Mouse (Mus musculus): ENCODE results near the gene Fam229a.
"Not testable (repeated sequence)": the region's sequence is repeated elsewhere in the genome, so short reads cannot be mapped to it uniquely, and the experiment has no call there.

The Fam229a gene

DNA sequence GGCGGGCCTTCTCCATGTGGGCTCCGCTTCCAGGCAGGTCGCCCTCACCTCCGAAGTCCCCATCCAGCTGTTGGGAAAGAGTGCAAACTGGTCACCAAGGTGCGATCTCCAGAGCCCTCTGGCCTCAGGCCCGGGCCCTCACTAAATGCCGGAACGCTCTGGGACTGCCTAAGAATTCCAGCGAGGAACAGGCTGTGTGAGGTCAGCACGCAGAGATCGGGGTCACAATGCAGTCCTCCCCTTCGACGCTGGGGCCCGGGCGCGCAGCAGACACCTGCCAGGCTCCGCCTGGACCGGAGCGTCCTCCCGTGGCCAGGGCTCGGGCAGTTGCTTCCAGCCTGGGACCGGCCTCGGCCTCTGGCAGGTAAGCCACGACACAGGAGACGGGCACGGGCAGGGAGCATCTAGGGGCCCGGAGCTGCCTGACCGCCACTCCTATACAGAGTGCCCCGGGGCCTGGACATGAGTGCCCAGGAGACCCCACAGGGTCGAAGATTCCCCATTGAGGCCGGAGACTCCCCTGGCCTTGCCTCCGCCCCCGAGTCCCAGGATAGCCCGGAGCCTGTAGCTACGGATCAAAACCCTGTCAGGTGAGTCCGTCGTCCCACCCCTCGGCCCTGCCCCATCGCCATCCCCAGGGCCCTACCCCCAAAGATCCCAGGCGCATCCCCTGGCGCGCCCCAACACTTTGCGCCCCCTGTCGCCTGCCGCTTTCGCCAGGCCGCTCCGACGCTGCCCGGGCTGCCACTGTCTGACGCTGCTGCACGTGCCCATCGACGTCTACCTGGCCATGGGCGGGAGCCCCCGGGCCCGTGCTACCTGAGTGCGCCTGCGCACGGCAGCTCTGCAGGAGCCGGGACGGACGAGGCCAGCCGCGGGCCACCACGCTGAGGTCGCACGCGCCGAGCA lies at the start of gene Fam229a, which contains the start of gene Tssk3:
Gene Fam229a (plus strand): TSS at position 219 of the 909 bp plus-strand sequence.
Gene Tssk3 (minus strand): TSS at position 51 of the 909 bp plus-strand sequence.
- DNase-seq, result no peak

GRCm38 (mm10) chr4:129447360-129447759 lies 43.6 kb upstream of the Fam229a start:
- DNase-seq, result no peak

DNA sequence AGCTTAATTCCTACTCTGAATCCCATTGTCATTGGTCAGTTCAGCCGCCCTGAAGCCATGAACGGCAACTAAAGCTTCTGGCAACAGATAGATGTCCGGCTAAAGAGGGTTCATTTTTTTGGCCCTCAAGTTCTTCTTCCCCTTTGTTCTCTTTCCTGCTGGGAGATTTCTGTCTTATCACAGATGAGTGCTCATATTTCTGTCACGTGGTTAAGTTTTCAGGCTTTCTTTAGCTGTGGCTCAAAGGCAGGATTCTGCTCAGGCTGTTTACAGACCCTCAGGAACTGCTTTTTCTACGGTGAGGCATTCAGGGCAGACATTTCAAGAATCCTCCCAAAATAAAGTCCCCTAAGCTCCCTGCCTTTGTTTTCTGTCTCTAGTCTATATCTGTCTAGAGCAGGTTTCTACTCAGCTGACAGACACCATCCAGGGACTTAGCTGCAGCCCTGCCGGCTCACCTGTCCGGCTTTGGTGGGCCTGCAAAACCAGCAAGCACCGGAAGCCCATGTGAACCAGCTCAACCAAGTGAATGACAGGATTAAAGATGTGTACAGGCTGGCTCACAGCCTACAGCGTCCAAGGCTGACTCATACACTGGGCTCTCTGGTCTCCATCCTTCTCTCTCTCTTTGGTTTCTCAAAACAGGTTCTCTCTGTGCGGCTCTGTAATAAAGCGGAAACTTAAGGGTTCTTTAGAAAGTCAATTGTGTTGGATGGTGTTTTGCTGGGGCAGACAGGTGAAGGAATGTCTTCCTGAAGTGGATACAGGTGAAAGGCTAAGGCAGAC lies 43.0 kb upstream of the Fam229a start:
- no peak for DNase-seq

DNA sequence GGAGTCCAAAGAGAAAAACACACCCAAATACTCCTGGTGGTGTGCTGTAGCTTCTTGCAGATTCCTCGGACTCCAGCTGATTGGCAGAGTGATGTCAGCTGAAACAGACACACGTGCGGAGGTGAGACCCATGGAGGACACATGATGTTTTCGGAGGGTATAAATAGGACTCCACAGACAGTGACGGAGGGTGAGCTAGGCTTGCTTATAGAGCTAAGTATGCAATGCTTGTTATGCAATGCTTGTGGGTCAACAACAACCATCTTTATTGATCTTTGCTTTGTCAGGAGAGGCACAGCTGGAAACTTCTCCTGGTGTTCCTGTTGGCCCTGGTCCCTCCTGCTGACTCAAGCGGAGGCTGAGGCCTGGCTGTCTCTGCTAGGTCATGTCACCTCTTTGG lies 42.3 kb upstream of the Fam229a start:
- no peak for DNase-seq

GRCm38 (mm10) chr4:129450851-129451250 lies 40.1 kb upstream of the Fam229a start:
- DNase-seq, result no peak

DNA sequence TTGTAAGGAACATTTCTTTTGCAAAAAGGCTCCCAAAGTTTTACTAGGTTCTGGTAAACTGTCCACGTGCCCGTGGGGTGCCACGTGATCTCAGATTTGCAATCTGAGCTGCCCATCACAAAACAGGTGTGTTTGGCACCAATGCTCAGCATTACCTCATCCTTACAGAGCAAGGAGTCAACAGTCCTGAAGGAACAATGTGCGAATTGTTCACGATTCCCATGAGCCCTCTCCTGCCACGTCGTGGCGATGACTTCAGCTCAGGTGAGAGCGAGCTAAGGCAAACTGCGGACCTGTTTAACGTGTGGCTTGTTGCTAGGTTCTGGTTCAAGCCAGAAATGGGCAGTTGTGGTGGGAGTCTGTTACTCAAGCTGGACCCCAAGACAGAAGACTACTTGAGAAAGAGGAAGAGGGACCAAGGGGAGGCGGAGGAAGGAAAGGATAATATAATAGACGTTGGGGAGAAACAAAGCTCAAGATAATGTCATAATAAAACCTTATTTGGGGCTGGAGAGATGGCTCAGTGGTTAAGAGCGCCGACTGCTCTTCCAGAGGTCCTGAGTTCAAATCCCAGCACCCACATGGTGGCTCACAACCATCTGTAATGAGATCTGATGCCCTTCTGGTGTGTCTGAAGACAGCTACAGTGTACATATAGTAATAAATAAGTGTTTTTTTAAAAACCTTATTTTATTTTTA lies 39.4 kb upstream of the Fam229a start:
- no peak for DNase-seq

DNA sequence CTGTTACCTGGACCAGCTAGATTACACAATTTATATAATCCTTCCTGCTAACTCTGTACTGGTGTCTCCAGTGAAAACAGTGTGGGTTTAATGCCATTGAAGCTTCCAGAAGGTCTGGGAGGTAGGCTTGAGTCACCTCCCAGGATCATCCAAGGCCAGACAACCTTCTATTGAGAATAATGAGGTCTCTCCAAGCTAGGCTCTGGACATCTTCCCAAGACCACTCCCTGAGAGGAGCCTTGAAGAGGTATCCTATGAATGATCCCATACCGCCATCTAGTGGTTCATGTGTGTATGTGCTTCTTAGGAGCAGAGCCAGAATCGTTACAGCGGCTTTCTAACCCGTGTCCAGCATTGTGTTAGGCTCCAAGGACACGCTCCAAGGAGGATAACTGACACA lies 35.7 kb upstream of the Fam229a start:
- peak; percentile 60 for DNase-seq

DNA sequence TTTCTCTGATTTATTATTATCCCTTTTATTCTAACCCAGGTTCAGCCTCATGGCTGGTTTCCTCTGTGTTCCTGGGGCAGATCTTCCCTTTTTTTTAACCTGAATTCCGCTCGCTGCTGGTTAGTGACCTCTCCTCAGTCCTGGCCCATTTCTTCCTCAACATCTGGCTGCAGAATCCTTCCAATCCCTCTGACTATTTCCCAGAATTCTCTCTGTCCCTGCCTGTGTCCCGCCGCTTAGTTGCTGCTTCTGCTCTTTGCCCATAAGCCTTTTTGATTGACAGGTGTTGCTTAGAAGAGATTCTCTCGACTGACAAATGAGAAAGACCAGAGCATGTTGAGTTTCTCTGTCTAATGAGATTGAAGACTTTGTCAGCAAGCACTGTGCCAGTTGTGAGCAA lies 34.9 kb upstream of the Fam229a start:
- no peak for DNase-seq

DNA sequence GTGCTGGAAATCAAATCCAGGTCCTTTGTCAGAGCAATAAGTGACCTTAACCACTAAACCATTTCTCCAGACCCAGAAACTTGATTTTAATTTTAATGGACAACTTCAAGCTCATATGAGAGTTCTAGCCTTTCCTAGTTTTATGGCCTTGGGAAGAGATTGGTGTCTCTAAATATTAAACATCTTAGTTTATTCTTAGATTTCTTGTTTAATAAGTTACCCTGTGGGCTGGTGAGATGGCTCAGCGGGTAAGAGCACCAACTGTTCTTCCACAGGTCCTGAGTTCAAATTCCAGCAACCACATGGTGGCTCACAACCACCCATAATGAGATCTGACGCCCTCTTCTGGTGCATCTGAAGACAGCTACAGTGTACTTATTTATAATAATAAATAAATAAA lies 33.7 kb upstream of the Fam229a start:
- DNase-seq, result not testable (repeated sequence)

- no peak for DNase-seq
Observed at GRCm38 (mm10) chr4:129459726-129460125, 31.3 kb upstream of the Fam229a start.

DNA sequence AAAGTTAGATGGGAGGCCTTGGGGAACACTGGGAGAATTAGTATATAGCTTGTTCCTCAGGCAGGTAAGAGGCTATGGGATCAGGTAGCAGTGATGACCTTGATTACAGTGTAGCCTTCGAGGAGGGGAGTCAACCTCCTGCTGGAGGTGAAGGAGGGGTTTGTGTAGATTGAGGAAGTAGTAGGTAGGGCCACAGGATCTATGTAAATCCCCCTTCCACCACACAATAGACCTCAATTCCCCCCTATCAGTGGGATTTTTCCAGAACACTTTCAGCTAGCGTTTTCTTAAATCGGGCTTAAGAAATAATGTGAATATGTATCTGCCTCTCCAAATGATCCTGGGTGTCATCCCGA lies 30.2 kb upstream of the Fam229a start:
- DNase-seq, result no peak

DNA sequence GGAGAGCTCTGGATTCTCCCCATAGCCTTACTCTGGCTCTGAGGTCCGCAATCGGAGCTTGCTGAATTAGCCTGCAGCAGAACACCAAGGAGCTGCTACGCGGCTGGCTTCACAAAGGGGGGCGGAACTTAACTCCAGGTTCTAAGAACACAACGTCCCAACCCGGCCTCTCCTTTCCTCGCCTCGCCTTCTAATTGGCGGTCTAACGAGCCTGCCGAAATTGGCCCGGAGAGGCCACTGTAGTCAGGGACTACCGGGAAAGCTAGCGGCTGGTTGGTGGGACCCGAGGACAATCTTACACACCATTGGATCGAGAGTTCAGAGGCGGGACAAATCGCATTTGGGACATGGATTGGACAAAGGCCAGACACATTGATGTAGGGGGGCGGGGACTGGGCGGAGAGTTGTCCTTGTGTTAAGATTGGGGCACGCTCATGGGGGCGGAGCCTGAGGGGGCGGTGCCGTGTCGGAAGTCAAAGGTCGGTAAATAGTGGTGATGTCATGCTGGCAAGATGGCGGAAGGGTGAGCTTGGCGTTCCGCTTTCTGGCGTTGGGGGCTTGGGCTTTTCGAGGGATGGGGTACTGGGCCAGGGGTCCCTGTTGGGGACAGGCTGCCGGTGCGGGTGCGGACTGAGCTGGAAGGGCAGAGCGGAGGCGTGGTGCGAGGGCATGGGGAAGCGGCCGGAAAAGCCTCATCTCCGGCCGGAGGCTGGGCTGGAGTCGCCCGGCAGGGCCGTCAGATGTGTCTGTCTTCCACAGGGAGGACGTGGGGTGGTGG lies 29.6 kb upstream of the Fam229a start, which contains the start of gene Bsdc1:
Gene Bsdc1 (plus strand): TSS at position 399 of the 778 bp plus-strand sequence.
- peak; percentile 100 for DNase-seq

GRCm38 (mm10) chr4:129462118-129462517 lies 28.9 kb upstream of the Fam229a start:
- DNase-seq, result no peak

- DNase-seq, result no peak
Observed at GRCm38 (mm10) chr4:129463097-129464059, 27.6 kb upstream of the Fam229a start.

DNA sequence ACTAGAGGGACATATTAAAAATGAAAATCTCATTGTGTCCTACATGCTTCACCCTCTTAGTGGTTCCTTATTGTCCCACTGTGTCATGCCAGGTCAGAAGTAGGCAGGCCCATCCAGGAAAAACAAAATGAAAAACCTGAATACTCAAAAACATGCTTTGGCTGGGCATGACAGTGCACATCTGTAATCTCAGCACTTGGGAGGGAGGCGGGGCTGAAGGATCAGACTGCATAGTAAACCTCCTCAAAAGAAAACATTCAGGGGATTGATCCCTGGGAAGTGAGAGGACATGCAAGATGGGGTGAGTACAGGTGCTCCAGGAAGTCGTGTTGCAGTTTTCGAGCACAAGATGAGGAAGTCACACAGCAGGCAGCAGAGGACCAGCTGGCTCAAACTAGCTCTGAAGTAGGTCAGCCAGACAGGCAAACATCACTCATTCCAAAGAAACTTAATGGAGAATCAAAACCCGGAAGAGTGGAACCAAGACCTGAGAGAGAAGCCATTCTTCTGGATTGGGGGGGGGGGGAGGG lies 26.6 kb upstream of the Fam229a start:
- no peak for DNase-seq

DNA sequence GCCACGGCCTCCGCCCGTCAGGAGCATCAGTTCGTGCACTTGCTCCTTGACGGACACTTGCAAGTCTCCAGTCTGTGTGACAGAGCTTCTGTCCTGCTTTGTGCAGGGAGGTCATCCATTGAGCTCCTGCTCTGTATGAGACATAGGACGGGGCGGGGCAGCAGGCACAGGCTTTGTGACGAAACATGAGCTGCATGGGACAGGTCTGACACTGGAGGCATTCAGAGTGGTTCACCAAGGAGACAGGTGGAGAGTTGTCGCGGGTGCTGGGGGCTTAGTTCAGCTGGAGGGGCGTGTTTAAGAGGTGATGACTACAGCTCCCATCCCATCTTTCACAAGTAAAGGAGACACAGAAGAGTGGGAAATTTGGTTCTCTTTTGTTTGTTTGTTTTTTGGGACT lies 14.9 kb upstream of the Fam229a start:
- DNase-seq, result no peak

- no peak for DNase-seq
Observed at GRCm38 (mm10) chr4:129479863-129480262, 11.1 kb upstream of the Fam229a start.

- peak; percentile 63 for DNase-seq
Observed at GRCm38 (mm10) chr4:129481090-129481489, 9.9 kb upstream of the Fam229a start.

DNA sequence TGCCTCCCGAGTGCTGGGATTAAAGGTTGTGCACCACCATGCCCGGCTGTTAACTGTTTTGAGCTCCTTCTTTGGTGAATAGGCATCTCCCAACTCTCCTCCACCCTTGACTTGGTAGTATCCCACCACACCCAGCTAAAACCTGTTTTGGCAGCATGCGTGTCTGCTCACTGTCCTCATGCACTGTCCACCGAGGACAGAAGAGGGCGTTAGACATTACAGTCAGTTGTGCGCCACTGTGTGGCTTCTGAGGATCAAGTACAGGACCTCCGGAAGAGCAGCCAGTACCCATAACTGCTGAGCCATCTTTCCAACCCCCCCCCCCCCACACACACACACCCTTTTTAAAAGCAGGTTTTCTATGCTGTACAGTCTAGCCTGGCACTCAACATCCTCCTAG lies 3.7 kb downstream of the Fam229a start:
- DNase-seq, result no peak

- peak; percentile 85 for DNase-seq
Observed at GRCm38 (mm10) chr4:129495672-129496562, 4.9 kb downstream of the Fam229a start.
